Mouse (Mus musculus) stomach, postnatal 0 days (tissue): Measurements from ENCODE around the gene Stxbp3. TPM values are rescaled to one million over a fixed set of nuclear protein-coding genes. Genes with fewer than 3 reads are reported as not detected.
A peak's percentile ranks its signal among the peaks of the same experiment; 100 is the strongest.

Experiments used
- ATAC-seq: fragments of 200-750 bp; cut with Nextera tagmentation; 2 replicates; pipeline ENCODE4 v1.8.0; 2017; ENCODE audit not compliant: low FRiP score, low TSS enrichment
- DNase-seq: peaks from one replicate; pipeline ENCODE4 v3.0.0-alpha.2; 2016; ENCODE audit warnings: low spot score
- H3K27ac ChIP-seq: fragments of 300-500 bp; sonication (generic); replicated peaks from 2 replicates; pipeline ENCODE4 v1.5.1; 2014; ENCODE audit warnings: mild to moderate bottlenecking, control low read depth
- H3K27me3 ChIP-seq: fragments of 300-500 bp; sonication (generic); 2 replicates; pipeline ENCODE4 v1.6.1; 2014; ENCODE audit warnings: low read length; ENCODE audit not compliant: control insufficient read depth, insufficient read depth
- H3K36me3 ChIP-seq: fragments of 300-500 bp; sonication (generic); 2 replicates; pipeline ENCODE4 v1.6.1; 2014; ENCODE audit warnings: low read length, mixed read lengths; ENCODE audit not compliant: control insufficient read depth, insufficient read depth
- H3K4me1 ChIP-seq: fragments of 300-500 bp; sonication (generic); replicated peaks from 2 replicates; pipeline ENCODE4 v1.6.1; 2014; ENCODE audit warnings: antibody characterized with exemption; ENCODE audit not compliant: control insufficient read depth, insufficient read depth
- H3K4me2 ChIP-seq: fragments of 300-500 bp; sonication (generic); replicated peaks from 2 replicates; pipeline ENCODE4 v1.6.1; 2014; ENCODE audit warnings: low read depth, mild to moderate bottlenecking, control low read depth, moderate library complexity
- H3K4me3 ChIP-seq: fragments of 300-500 bp; sonication (generic); 2 replicates; pipeline ENCODE4 v1.5.1; 2014; ENCODE audit warnings: low read depth, low read length, control low read depth
- H3K9ac ChIP-seq: fragments of 300-500 bp; sonication (generic); 2 replicates; pipeline ENCODE4 v1.6.1; 2014; ENCODE audit warnings: mild to moderate bottlenecking, low read length, control low read depth, mixed read lengths
- H3K9me3 ChIP-seq: fragments of 300-500 bp; sonication (generic); 2 replicates; pipeline ENCODE4 v1.6.1; 2016; ENCODE audit warnings: low read length; ENCODE audit not compliant: control insufficient read depth
- CTCF ChIP-seq: IDR thresholded peaks from 2 replicates; pipeline ENCODE4 v1.5.1; 2016; ENCODE audit warnings: antibody characterized with exemption, low read depth, mild to moderate bottlenecking, moderate library complexity
- EP300 ChIP-seq: optimal IDR thresholded peaks from 2 replicates; pipeline ENCODE3; 2016; ENCODE audit warnings: antibody characterized with exemption
- WGBS: fragments of 180-500 bp; shearing (Covaris S2); extraction: QIAGEN DNeasy Blood & Tissue Kit; methylation state at CpG from one replicate; pipeline ENCODE4 v1.1.7; 2014; 5-methylcytosine and 5-hydroxymethylcytosine counted together
- polyA plus RNA-seq: library from polyadenylated mRNA; unstranded; fragments of >200 nt; fragmentation: Nextera tagmentation; extraction: Ambion mirVana; gene quantifications from 2 replicates; pipeline ENCODE4 v1.2.1, GENCODE M21; 2015

The Stxbp3 gene
- polyA plus RNA-seq, 1 experiment from 2014 or later = 39.3 TPM

GRCm38 (mm10) chr3:108764976-108765375 is 75.3 kb downstream of the Stxbp3 start:
- Histone ChIP-seq H3K4me2 (no peak overlapping the region), H3K9me3 (no peaks in the 10 kb centered on the region), H3K4me1 (peaks cover 7% of the 10 kb centered on the region), H3K36me3 (no peaks in the 10 kb centered on the region), H3K4me3 (no peak overlapping the region), H3K9ac (no peak overlapping the region), H3K27ac (no peak overlapping the region), H3K27me3 (no peaks in the 10 kb centered on the region)
- DNase-seq (no peak), ATAC-seq (no peak)
- no peak for TF ChIP-seq EP300
- TF ChIP-seq CTCF = no peak
- 35% methylated on average over 7 of the region's 7 CpGs for WGBS

GRCm38 (mm10) chr3:108763691-108764090 is 76.6 kb downstream of the Stxbp3 start:
- Histone ChIP-seq H3K36me3 (no peaks in the 10 kb centered on the region), H3K9me3 (no peaks in the 10 kb centered on the region), H3K4me3 (no peak overlapping the region), H3K27ac (peak overlapping the region; percentile 73; the same call in 1 of the 2 replicates), H3K4me1 (peaks cover 7% of the 10 kb centered on the region), H3K9ac (no peak overlapping the region), H3K4me2 (no peak overlapping the region), H3K27me3 (no peaks in the 10 kb centered on the region)
- DNase-seq = no peak
- 32% methylated on average over 2 of the region's 2 CpGs for WGBS
- TF ChIP-seq CTCF (no peak), EP300 (no peak)
- no peak for ATAC-seq

- H3K36me3 ChIP-seq = no peaks in the 10 kb centered on the region
- peak overlapping the region; percentile 29; the same call in 1 of the 2 replicates for H3K4me2 ChIP-seq
- H3K27me3 ChIP-seq = no peaks in the 10 kb centered on the region
- H3K9me3 ChIP-seq = no peaks in the 10 kb centered on the region
- peaks cover 7% of the 10 kb centered on the region for H3K4me1 ChIP-seq
- TF ChIP-seq EP300 (peak; percentile 54), CTCF (no peak)
- DNase-seq (no peak), ATAC-seq (peak; percentile 51; the same call in 1 of the 2 replicates)
- H3K27ac ChIP-seq = peak overlapping the region; percentile 73
- 35% methylated on average over 7 of the region's 7 CpGs for WGBS
- no peak overlapping the region for H3K4me3 ChIP-seq
- H3K9ac ChIP-seq = no peak overlapping the region
Measured at GRCm38 (mm10) chr3:108762597-108763111, 77.7 kb downstream of the Stxbp3 start.

GRCm38 (mm10) chr3:108759566-108760420 is 80.5 kb downstream of the Stxbp3 start:
- Histone ChIP-seq H3K36me3 (no peaks in the 10 kb centered on the region), H3K4me2 (no peak overlapping the region), H3K27ac (peak overlapping the region; percentile 76), H3K27me3 (no peaks in the 10 kb centered on the region), H3K9me3 (no peaks in the 10 kb centered on the region), H3K4me3 (no peak overlapping the region), H3K9ac (no peak overlapping the region), H3K4me1 (peaks cover 7% of the 10 kb centered on the region)
- no peak for TF ChIP-seq CTCF
- TF ChIP-seq EP300 = no peak
- DNase-seq (no peak), ATAC-seq (peak; percentile 68; the same call in 1 of the 2 replicates)
- 40% methylated on average over 11 of the region's 11 CpGs for WGBS

- H3K36me3 ChIP-seq = no peaks in the 10 kb centered on the region
- ATAC-seq (peak; percentile 71), DNase-seq (no peak)
- H3K9me3 ChIP-seq = no peaks in the 10 kb centered on the region
- H3K4me3 ChIP-seq = no peak overlapping the region
- H3K4me1 ChIP-seq = peaks cover 4% of the 10 kb centered on the region; the same call in 1 of the 2 replicates
- H3K27ac ChIP-seq = no peak overlapping the region
- H3K9ac ChIP-seq = no peak overlapping the region
- TF ChIP-seq EP300 (no peak), CTCF (no peak)
- 66% methylated on average over 9 of the region's 9 CpGs for WGBS
- H3K4me2 ChIP-seq = no peak overlapping the region
- no peaks in the 10 kb centered on the region for H3K27me3 ChIP-seq
Measured at GRCm38 (mm10) chr3:108757570-108757969, 82.8 kb downstream of the Stxbp3 start.

- no peak overlapping the region for H3K27ac ChIP-seq
- WGBS = 71% methylated on average over 1 of the region's 1 CpGs
- TF ChIP-seq CTCF = no peak
- no peak for TF ChIP-seq EP300
- no peaks in the 10 kb centered on the region for H3K36me3 ChIP-seq
- no peak overlapping the region for H3K4me3 ChIP-seq
- no peak for ATAC-seq
- H3K4me2 ChIP-seq = no peak overlapping the region
- H3K9me3 ChIP-seq = no peaks in the 10 kb centered on the region
- no peak overlapping the region for H3K9ac ChIP-seq
- no peak for DNase-seq
- 0 out of 2 replicates have a peak, but pooled peaks cover 3% of the 10 kb centered on the region for H3K27me3 ChIP-seq
- H3K4me1 ChIP-seq = no peaks in the 10 kb centered on the region; the same call in 1 of the 2 replicates
Measured at GRCm38 (mm10) chr3:108756131-108756530, 84.2 kb downstream of the Stxbp3 start.
